Mouse (Mus musculus): ENCODE data around the gene Msh4.
"Not testable (repeated sequence)": the region's sequence is repeated elsewhere in the genome, so short reads cannot be mapped to it uniquely, and the experiment has no call there.

Msh4 gene

GRCm38 (mm10) chr3:153911197-153911881 is 5.4 kb upstream of the Msh4 start:
- peak; percentile 37 to 43 for DNase-seq (ENCODE audit: low spot score in 2 of 2)

- DNase-seq (ENCODE audit: low spot score in 2 of 2) = no peak
Measured at GRCm38 (mm10) chr3:153910489-153910888, 4.6 kb upstream of the Msh4 start.

DNA sequence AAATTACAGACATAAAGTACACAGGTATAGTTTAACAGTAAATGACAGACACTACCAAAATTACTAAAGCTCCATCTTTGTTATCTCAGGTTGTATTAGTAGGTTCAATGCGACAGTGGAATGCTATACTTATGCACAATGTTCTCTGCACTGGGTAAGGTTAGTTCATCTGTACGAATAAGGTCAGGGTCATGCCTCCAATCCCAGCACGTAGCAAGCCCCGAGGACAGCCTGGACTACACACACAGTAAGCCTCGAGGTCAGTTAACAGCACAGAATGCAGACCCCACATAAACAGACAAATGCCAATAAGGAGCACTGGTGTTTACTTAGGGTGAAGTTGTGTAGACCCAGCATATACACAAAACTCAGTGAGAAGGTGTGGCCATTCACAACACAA is 3.0 kb upstream of the Msh4 start:
- no peak for DNase-seq (ENCODE audit: low spot score in 2 of 2)

GRCm38 (mm10) chr3:153905251-153906135 is 445 bp downstream of the Msh4 start:
- DNase-seq (ENCODE audit: low spot score in 2 of 2) = no peak

- DNase-seq (ENCODE audit: low spot score in 2 of 2) = peak; percentile 55 to 58
Measured at GRCm38 (mm10) chr3:153904586-153904985, 1.4 kb downstream of the Msh4 start.

DNA sequence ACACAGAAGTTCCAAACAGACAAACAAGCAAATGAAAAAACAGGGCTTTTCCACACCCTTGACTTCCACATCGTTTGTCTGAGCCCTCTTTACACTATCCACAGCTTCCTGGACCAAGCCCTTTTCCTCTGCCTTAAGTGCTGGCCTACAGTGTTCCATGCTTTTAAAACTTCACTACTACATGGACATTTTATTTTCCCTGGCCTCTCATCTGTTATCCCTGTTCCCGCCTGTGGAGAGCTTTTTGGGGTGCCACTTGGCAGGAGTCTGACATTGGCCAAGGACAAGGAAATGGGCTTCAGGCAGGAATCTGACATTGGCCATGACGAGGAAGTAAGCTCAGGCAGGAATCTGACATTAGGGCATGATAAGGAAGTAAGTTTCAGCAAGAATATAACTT is 3.3 kb downstream of the Msh4 start:
- DNase-seq (ENCODE audit: low spot score in 2 of 2) = no peak

DNA sequence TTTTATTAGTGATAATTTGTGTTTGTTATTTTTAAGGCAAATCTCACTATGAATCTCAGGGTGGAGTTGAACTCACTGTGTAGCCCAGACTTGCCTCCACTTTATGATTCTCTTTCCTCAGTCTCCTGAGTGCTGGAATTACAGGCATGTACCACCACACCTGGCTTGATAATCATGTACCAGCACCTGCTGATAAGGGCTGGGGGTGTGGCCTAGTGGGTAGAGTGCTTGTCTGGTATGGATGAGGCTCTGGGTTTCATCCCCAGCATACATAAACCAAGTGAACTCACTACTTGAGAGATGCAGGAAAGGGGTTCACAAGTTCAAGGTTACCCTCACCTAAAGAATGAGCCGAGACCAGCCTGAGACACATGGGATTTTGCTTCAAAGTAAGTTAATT is 4.0 kb downstream of the Msh4 start:
- no peak for DNase-seq (ENCODE audit: low spot score in 2 of 2)

GRCm38 (mm10) chr3:153897216-153897615 is 8.7 kb downstream of the Msh4 start:
- no peak for DNase-seq (ENCODE audit: low spot score in 2 of 2)

GRCm38 (mm10) chr3:153895454-153895853 is 10.5 kb downstream of the Msh4 start:
- DNase-seq (ENCODE audit: low spot score in 2 of 2) = no peak

DNA sequence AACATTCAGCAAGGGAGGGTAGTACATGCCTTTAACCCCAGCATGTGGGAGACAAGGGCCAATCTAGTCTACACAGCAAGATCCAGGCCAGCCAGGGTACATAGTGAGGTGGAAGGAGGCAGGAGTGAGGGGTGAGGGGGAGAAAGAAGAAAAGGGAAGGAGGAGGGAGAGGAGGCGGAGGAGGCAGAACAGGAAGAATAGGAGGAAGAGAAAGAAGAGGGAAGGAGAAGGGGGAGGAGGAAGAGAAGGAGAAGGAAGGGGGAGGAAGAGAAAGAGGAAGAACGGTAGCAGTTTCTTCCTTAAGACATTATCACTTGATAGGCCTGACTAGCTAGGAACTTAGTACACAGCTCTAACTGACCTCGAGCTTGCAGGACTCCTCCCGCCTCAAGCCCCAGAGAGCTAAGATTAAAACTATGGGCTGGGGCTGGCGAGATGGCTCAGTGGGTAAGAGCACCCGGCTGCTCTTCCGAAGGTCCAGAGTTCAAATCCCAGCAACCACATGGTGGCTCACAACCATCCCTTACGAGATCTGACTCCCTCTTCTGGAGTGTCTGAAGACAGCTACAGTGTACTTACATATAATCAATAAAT is 16.7 kb downstream of the Msh4 start:
- DNase-seq (ENCODE audit: low spot score in 2 of 2) = no peak

GRCm38 (mm10) chr3:153888141-153888540 is 17.8 kb downstream of the Msh4 start:
- no peak for DNase-seq (ENCODE audit: low spot score in 2 of 2)

GRCm38 (mm10) chr3:153886296-153886695 is 19.6 kb downstream of the Msh4 start:
- DNase-seq (ENCODE audit: low spot score in 2 of 2) = no peak

GRCm38 (mm10) chr3:153871396-153871795 is 34.5 kb downstream of the Msh4 start:
- no peak for DNase-seq (ENCODE audit: low spot score in 2 of 2)

GRCm38 (mm10) chr3:153867149-153868136 is 38.5 kb downstream of the Msh4 start:
- no peak for DNase-seq (ENCODE audit: low spot score in 2 of 2)

- DNase-seq (ENCODE audit: low spot score in 2 of 2) = no peak
Measured at GRCm38 (mm10) chr3:153864636-153865429, 41.1 kb downstream of the Msh4 start.

DNA sequence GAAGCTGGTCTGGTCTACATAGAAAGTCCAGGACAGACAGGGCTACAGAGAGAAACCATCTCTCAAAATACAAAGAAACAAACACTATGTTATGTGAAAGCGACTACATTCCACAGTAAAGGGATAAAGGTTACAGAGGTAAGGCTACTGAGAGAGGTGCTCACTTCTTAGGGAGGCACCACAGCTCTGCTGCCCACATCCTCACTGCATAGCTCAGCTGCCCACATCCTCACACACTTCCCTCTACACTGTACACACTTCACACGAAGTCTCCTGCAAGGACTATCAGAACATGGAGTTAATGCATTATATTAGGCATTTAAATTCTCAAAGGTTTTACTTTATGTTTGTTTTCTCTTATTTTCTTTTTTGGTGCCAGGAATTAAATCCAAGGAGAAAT is 42.1 kb downstream of the Msh4 start:
- no peak for DNase-seq (ENCODE audit: low spot score in 2 of 2)

DNA sequence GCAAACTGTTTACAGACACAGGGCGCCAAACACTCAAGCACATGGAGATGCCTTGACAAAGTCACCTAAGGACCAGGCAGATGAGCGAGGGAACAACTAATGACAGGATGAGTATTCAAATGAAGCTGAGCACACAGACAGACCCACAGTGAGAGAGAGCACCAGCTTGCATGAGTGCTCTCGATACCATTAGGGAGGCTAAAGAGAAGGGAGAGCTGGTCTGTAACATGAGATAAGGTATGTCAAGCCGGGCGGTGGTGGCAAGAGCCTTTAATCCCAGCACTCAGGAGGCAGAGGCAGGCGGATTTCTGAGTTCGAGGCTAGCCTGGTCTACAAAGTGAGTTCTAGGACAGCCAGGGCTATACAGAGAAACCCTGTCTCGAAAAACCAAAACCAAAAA is 45.5 kb downstream of the Msh4 start:
- not testable (repeated sequence) for DNase-seq (ENCODE audit: low spot score in 2 of 2)

DNA sequence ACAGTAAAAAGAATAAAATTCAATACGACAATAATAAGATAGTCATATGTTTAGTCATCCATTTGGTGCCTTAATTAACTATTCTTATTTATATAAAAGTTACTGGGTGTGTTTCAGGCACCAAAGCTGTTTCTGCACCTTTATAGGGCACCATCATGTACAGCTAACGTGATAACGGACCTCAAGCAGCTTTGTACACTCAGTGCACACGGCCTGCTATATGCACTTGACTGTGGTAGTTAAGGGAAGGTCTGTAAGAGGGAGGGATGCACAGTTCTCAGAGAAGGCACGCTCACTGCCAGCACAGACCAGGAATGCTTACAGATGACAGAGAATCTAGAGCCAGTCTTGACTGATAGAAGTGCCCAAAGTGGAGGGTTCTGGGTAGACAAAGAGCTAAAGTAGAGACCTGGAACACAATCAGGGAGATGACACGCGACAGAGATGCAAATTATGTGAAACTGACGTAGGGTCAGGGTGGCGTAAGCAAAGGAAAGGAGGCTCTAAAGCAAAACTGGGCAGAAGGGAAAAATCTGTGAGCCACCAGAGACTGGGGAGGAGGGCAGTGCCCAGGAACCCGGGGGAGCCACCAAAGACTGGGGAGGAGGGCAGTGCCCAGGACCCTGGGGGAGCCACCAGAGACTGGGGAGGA is 47.5 kb downstream of the Msh4 start:
- no peak for DNase-seq (ENCODE audit: low spot score in 2 of 2)

GRCm38 (mm10) chr3:153852266-153852665 is 53.7 kb downstream of the Msh4 start:
- DNase-seq (ENCODE audit: low spot score in 2 of 2) = no peak

DNA sequence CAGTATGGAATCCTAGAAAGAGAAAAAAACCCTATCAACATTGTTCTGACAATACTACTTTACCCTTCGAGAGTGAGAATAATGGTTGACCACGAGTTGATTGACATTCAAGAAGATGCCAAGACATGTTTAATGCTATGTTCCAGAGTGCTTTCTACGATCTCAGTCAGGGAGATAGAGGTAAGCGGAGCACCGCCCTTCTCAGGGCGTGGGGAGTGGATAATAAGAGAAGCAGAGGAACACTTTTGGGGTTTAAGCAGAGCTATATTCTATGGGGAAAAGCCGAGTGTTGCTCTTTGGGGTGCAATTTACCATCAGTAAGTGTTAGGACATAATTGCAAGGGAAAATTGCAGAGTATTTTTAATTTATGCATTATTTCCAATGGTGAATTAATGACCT is 55.2 kb downstream of the Msh4 start:
- DNase-seq (ENCODE audit: low spot score in 2 of 2) = no peak
